Mouse (Mus musculus) bone marrow, adult 2 months (tissue): ENCODE data around the gene L3hypdh.

Experiments
- CTCF ChIP-seq: fragments of 200-500 bp; IDR thresholded peaks from 2 replicates; pipeline ENCODE4 v1.5.1; 2011; ENCODE audit warnings: low read length, control low read depth; ENCODE audit not compliant: control insufficient read depth, insufficient read depth
- POLR2A ChIP-seq: fragments of 200-500 bp; IDR thresholded peaks from 2 replicates; pipeline ENCODE4 v1.6.1; 2011; ENCODE audit warnings: low read depth, mild to moderate bottlenecking, control low read depth, low read length, borderline replicate concordance; ENCODE audit not compliant: control insufficient read depth

GRCm38 (mm10) chr12:72096966-72097365 lies 11.7 kb upstream of the L3hypdh start:
- TF ChIP-seq POLR2A: no peak
- TF ChIP-seq CTCF: no peak
